Mouse (Mus musculus) forebrain, embryonic 11.5 days (tissue): ENCODE measurements around the gene Nlgn1. TPM values are rescaled to one million over a fixed set of nuclear protein-coding genes. Genes with fewer than 3 reads are reported as not detected.

ENCODE experiments used
- ATAC-seq: fragments of 200-750 bp; cut with Nextera tagmentation; replicated peaks from 2 replicates; pipeline ENCODE4 v1.8.0; 2017; ENCODE audit warnings: moderate TSS enrichment; ENCODE audit not compliant: low FRiP score
- DNase-seq: peaks from one replicate; pipeline ENCODE4 v3.0.0-alpha.2; 2017; ENCODE audit warnings: low spot score
- H3K27ac ChIP-seq: fragments of 300-500 bp; sonication (generic); 2 replicates; pipeline ENCODE4 v1.5.1; 2014; ENCODE audit warnings: low read depth, low read length
- H3K27me3 ChIP-seq: fragments of 300-500 bp; sonication (generic); 2 replicates; pipeline ENCODE4 v1.6.1; 2014; ENCODE audit warnings: mild to moderate bottlenecking, low read length, mixed read lengths; ENCODE audit not compliant: control insufficient read depth, insufficient read depth
- H3K36me3 ChIP-seq: fragments of 300-500 bp; sonication (generic); 2 replicates; pipeline ENCODE4 v1.6.1; 2014; ENCODE audit warnings: mild to moderate bottlenecking, low read length, moderate library complexity, mixed read lengths; ENCODE audit not compliant: control insufficient read depth, insufficient read depth
- H3K4me1 ChIP-seq: fragments of 300-500 bp; sonication (generic); replicated peaks from 2 replicates; pipeline ENCODE4 v1.6.1; 2014; ENCODE audit warnings: low read length, mixed read lengths; ENCODE audit not compliant: control insufficient read depth, insufficient read depth
- H3K4me2 ChIP-seq: fragments of 300-500 bp; sonication (generic); 2 replicates; pipeline ENCODE4 v1.6.1; 2014; ENCODE audit warnings: low read depth, mild to moderate bottlenecking, low read length, moderate library complexity, mixed read lengths; ENCODE audit not compliant: severe bottlenecking
- H3K4me3 ChIP-seq: fragments of 300-500 bp; sonication (generic); 2 replicates; pipeline ENCODE4 v1.5.1; 2014; ENCODE audit warnings: low read depth, low read length
- H3K9ac ChIP-seq: fragments of 300-500 bp; sonication (generic); 2 replicates; pipeline ENCODE4 v1.6.1; 2014; ENCODE audit warnings: low read length
- H3K9me3 ChIP-seq: fragments of 300-500 bp; sonication (generic); 2 replicates; pipeline ENCODE4 v1.6.1; 2016; ENCODE audit warnings: low read length, mixed read lengths; ENCODE audit not compliant: control insufficient read depth
- WGBS: fragments of 180-500 bp; shearing (Covaris S2); extraction: QIAGEN DNeasy Blood & Tissue Kit; methylation state at CpG from one replicate; pipeline ENCODE4 v1.1.7; 2014; 5-methylcytosine and 5-hydroxymethylcytosine counted together
- polyA plus RNA-seq: library from polyadenylated mRNA; unstranded; fragments of >200 nt; fragmentation: Nextera tagmentation; extraction: Ambion mirVana; gene quantifications from 2 replicates; pipeline ENCODE4 v1.2.1, GENCODE M21; 2014

Nlgn1 gene
- polyA plus RNA-seq, 1 experiment from 2014 or later, result 4.0 TPM

GRCm38 (mm10) chr3:26173613-26174012, 158.6 kb downstream of the Nlgn1 start:
- Histone ChIP-seq H3K4me2 (no peak overlapping the region), H3K27me3 (no peaks in the 10 kb centered on the region), H3K4me1 (no peaks in the 10 kb centered on the region), H3K9me3 (no peaks in the 10 kb centered on the region), H3K4me3 (no peak overlapping the region), H3K27ac (no peak overlapping the region), H3K36me3 (no peaks in the 10 kb centered on the region), H3K9ac (no peak overlapping the region)
- ATAC-seq, result 0 out of 2 replicates have a peak, but pooled peaks have one; percentile 58
- no peak for DNase-seq
- 27% methylated on average over 3 of the region's 3 CpGs for WGBS

- 86% methylated on average over 8 of the region's 8 CpGs for WGBS
- Histone ChIP-seq H3K4me3 (no peak overlapping the region), H3K9ac (no peak overlapping the region), H3K36me3 (no peaks in the 10 kb centered on the region), H3K4me2 (no peak overlapping the region), H3K27me3 (no peaks in the 10 kb centered on the region), H3K9me3 (no peaks in the 10 kb centered on the region), H3K4me1 (no peaks in the 10 kb centered on the region), H3K27ac (no peak overlapping the region)
- ATAC-seq, result no peak
- DNase-seq, result no peak
Observed at GRCm38 (mm10) chr3:26166711-26167110, 165.5 kb downstream of the Nlgn1 start.

GRCm38 (mm10) chr3:26153782-26154181, 178.5 kb downstream of the Nlgn1 start:
- ATAC-seq (peak; percentile 55), DNase-seq (peak; percentile 80)

GRCm38 (mm10) chr3:26153036-26153741, 179.1 kb downstream of the Nlgn1 start:
- peak overlapping the region; percentile 50 for H3K4me3 ChIP-seq
- 0 out of 2 replicates have a peak, but pooled peaks cover 2% of the 10 kb centered on the region for H3K27me3 ChIP-seq
- DNase-seq (peak; percentile 73), ATAC-seq (peak; percentile 62)
- H3K9ac ChIP-seq, result peak overlapping the region; percentile 61
- 0 out of 2 replicates have a peak overlapping the region, but pooled peaks have one; percentile 25 for H3K27ac ChIP-seq
- no peaks in the 10 kb centered on the region for H3K4me1 ChIP-seq
- WGBS, result under 1% methylated on average over 31 of the region's 31 CpGs
- no peaks in the 10 kb centered on the region for H3K36me3 ChIP-seq
- peak overlapping the region; percentile 63 for H3K4me2 ChIP-seq
- H3K9me3 ChIP-seq, result no peaks in the 10 kb centered on the region

More at GRCm38 (mm10) chr3:26153782-26154181, 178.5 kb downstream of the Nlgn1 start:
- Histone ChIP-seq H3K27me3 (0 out of 2 replicates have a peak, but pooled peaks cover 2% of the 10 kb centered on the region), H3K4me1 (no peaks in the 10 kb centered on the region), H3K4me3 (peak overlapping the region; percentile 50), H3K27ac (no peak overlapping the region), H3K9me3 (no peaks in the 10 kb centered on the region), H3K4me2 (peak overlapping the region; percentile 63), H3K36me3 (no peaks in the 10 kb centered on the region), H3K9ac (peak overlapping the region; percentile 61; the same call in 1 of the 2 replicates)
- 2% methylated on average over 9 of the region's 9 CpGs for WGBS

- H3K27me3 ChIP-seq, result 0 out of 2 replicates have a peak, but pooled peaks cover 2% of the 10 kb centered on the region
- under 1% methylated on average over 10 of the region's 10 CpGs for WGBS
- H3K4me3 ChIP-seq, result peak overlapping the region; percentile 50
- ATAC-seq (peak; percentile 53), DNase-seq (peak; percentile 67)
- 0 out of 2 replicates have a peak overlapping the region, but pooled peaks have one; percentile 25 for H3K27ac ChIP-seq
- peak overlapping the region; percentile 61 for H3K9ac ChIP-seq
- H3K4me1 ChIP-seq, result no peaks in the 10 kb centered on the region
- peak overlapping the region; percentile 63 for H3K4me2 ChIP-seq
- H3K36me3 ChIP-seq, result no peaks in the 10 kb centered on the region
- no peaks in the 10 kb centered on the region for H3K9me3 ChIP-seq
Observed at GRCm38 (mm10) chr3:26152510-26153035, 179.7 kb downstream of the Nlgn1 start.

GRCm38 (mm10) chr3:26151351-26152020, 180.8 kb downstream of the Nlgn1 start:
- WGBS, result 31% methylated on average over 6 of the region's 6 CpGs
- Histone ChIP-seq H3K9me3 (no peaks in the 10 kb centered on the region), H3K9ac (no peak overlapping the region), H3K27ac (no peak overlapping the region), H3K4me2 (peak overlapping the region; percentile 26; the same call in 1 of the 2 replicates), H3K4me1 (no peaks in the 10 kb centered on the region), H3K36me3 (no peaks in the 10 kb centered on the region), H3K4me3 (peak overlapping the region; percentile 14; the same call in 1 of the 2 replicates), H3K27me3 (0 out of 2 replicates have a peak, but pooled peaks cover 2% of the 10 kb centered on the region)
- ATAC-seq, result no peak
- DNase-seq, result no peak

GRCm38 (mm10) chr3:26146174-26146573, 186.1 kb downstream of the Nlgn1 start:
- no peaks in the 10 kb centered on the region for H3K27me3 ChIP-seq
- no peak overlapping the region for H3K9ac ChIP-seq
- H3K36me3 ChIP-seq, result no peaks in the 10 kb centered on the region
- DNase-seq (no peak), ATAC-seq (peak; percentile 81)
- no peak overlapping the region for H3K4me3 ChIP-seq
- WGBS, result 19% methylated on average over 3 of the region's 3 CpGs
- H3K4me1 ChIP-seq, result 0 out of 2 replicates have a peak, but pooled peaks cover 2% of the 10 kb centered on the region
- H3K4me2 ChIP-seq, result no peak overlapping the region
- no peak overlapping the region for H3K27ac ChIP-seq
- no peaks in the 10 kb centered on the region for H3K9me3 ChIP-seq

- H3K4me1 ChIP-seq, result 0 out of 2 replicates have a peak, but pooled peaks cover 2% of the 10 kb centered on the region
- ATAC-seq (peak; percentile 84), DNase-seq (no peak)
- H3K4me3 ChIP-seq, result no peak overlapping the region
- no peaks in the 10 kb centered on the region for H3K36me3 ChIP-seq
- no peaks in the 10 kb centered on the region for H3K9me3 ChIP-seq
- H3K4me2 ChIP-seq, result no peak overlapping the region
- H3K9ac ChIP-seq, result no peak overlapping the region
- no peaks in the 10 kb centered on the region for H3K27me3 ChIP-seq
- H3K27ac ChIP-seq, result no peak overlapping the region
- WGBS, result 35% methylated on average over 5 of the region's 5 CpGs
Observed at GRCm38 (mm10) chr3:26145441-26145840, 186.8 kb downstream of the Nlgn1 start.
